Mouse (Mus musculus): ENCODE measurements around the gene Tubb4a. TPM values are rescaled to one million over a fixed set of nuclear protein-coding genes. Genes with fewer than 3 reads are reported as not detected.

The Tubb4a gene
- polyA plus RNA-seq, 1 experiment from 2014 or later, result 347 TPM

Other genes starting within 250 kb of the Tubb4a start
- gene Acsbg2, start 213.3 kb downstream of the Tubb4a start, polyA plus RNA-seq (2014; fragmentation: Nextera tagmentation; extraction: Ambion mirVana), result not detected in 2 replicates
- gene 1700061G19Rik, start 212.3 kb downstream of the Tubb4a start, polyA plus RNA-seq (2014; fragmentation: Nextera tagmentation; extraction: Ambion mirVana), result 0.50 and 0.56 TPM in 2 replicates
- gene Mllt1, start 152.4 kb downstream of the Tubb4a start, polyA plus RNA-seq (2014; fragmentation: Nextera tagmentation; extraction: Ambion mirVana), result 38.5 and 44.7 TPM in 2 replicates
- gene Acer1, start 105.7 kb downstream of the Tubb4a start, polyA plus RNA-seq (2014; fragmentation: Nextera tagmentation; extraction: Ambion mirVana), result not detected in 2 replicates
- gene Clpp, start 97.5 kb downstream of the Tubb4a start, polyA plus RNA-seq (2014; fragmentation: Nextera tagmentation; extraction: Ambion mirVana), result 167 and 195 TPM in 2 replicates
- gene Alkbh7, start 90.4 kb downstream of the Tubb4a start, polyA plus RNA-seq (2014; fragmentation: Nextera tagmentation; extraction: Ambion mirVana), result 48.6 and 60.2 TPM in 2 replicates
- not detected in 2 replicates for gene Pspn, start 87.8 kb downstream of the Tubb4a start, polyA plus RNA-seq (2014; fragmentation: Nextera tagmentation; extraction: Ambion mirVana)
- gene Gtf2f1, start 76.5 kb downstream of the Tubb4a start, polyA plus RNA-seq (2014; fragmentation: Nextera tagmentation; extraction: Ambion mirVana), result 65.7 and 69.6 TPM in 2 replicates
- gene Gm17949, start 76.3 kb downstream of the Tubb4a start, polyA plus RNA-seq (2014; fragmentation: Nextera tagmentation; extraction: Ambion mirVana), result 0.37 and 0.63 TPM in 2 replicates
- 32.1 and 36.8 TPM in 2 replicates for gene Khsrp, start 56.3 kb downstream of the Tubb4a start, polyA plus RNA-seq (2014; fragmentation: Nextera tagmentation; extraction: Ambion mirVana)
- not detected in 2 replicates for gene Slc25a41, start 46.1 kb downstream of the Tubb4a start, polyA plus RNA-seq (2014; fragmentation: Nextera tagmentation; extraction: Ambion mirVana)
- gene Crb3, start 28.7 kb downstream of the Tubb4a start, polyA plus RNA-seq (2014; fragmentation: Nextera tagmentation; extraction: Ambion mirVana), result 1.1 and 1.2 TPM in 2 replicates
- 37.2 and 48.9 TPM in 2 replicates for gene Slc25a23, start 27.9 kb downstream of the Tubb4a start, polyA plus RNA-seq (2014; fragmentation: Nextera tagmentation; extraction: Ambion mirVana)
- 3.2 and 4.3 TPM in 2 replicates for gene Dennd1c, start 9.3 kb downstream of the Tubb4a start, polyA plus RNA-seq (2014; fragmentation: Nextera tagmentation; extraction: Ambion mirVana)
- 4.8 and 8.4 TPM in 2 replicates for gene Tnfsf9, start 17.5 kb upstream of the Tubb4a start, polyA plus RNA-seq (2014; fragmentation: Nextera tagmentation; extraction: Ambion mirVana)
- gene Cd70, start 62.0 kb upstream of the Tubb4a start, polyA plus RNA-seq (2014; fragmentation: Nextera tagmentation; extraction: Ambion mirVana), result 0.44 and 2.3 TPM in 2 replicates
- not detected in 2 replicates for gene Tnfsf14, start 106.4 kb upstream of the Tubb4a start, polyA plus RNA-seq (2014; fragmentation: Nextera tagmentation; extraction: Ambion mirVana)
- gene C3, start 140.4 kb upstream of the Tubb4a start, polyA plus RNA-seq (2014; fragmentation: Nextera tagmentation; extraction: Ambion mirVana), result 0.82 and 2.7 TPM in 2 replicates
- 23.1 and 24.9 TPM in 2 replicates for gene Gpr108, start 160.7 kb upstream of the Tubb4a start, polyA plus RNA-seq (2014; fragmentation: Nextera tagmentation; extraction: Ambion mirVana)
- 5.4 and 9.0 TPM in 2 replicates for gene Trip10, start 161.7 kb upstream of the Tubb4a start, polyA plus RNA-seq (2014; fragmentation: Nextera tagmentation; extraction: Ambion mirVana)
- 1.1 and 1.7 TPM in 2 replicates for gene Vav1, start 191.3 kb upstream of the Tubb4a start, polyA plus RNA-seq (2014; fragmentation: Nextera tagmentation; extraction: Ambion mirVana)

Measured in neural tube, embryonic 14.5 days (tissue).